Mouse (Mus musculus) frontal cortex, adult (tissue): ENCODE measurements at regions not wholly inside any gene's neighbourhood (a gene's known extent, or its start where the extent isn't known, plus 50 kb on each side); places are given as distances from the start of the nearest gene placed in this dataset.

Experiments used
- ATAC-seq: cut with Nextera tagmentation; 2 replicates; pipeline ENCODE4 v1.9.2; 2017; ENCODE audit warnings: mild to moderate bottlenecking, moderate library complexity, mixed read lengths; ENCODE audit not compliant: low TSS enrichment

DNA sequence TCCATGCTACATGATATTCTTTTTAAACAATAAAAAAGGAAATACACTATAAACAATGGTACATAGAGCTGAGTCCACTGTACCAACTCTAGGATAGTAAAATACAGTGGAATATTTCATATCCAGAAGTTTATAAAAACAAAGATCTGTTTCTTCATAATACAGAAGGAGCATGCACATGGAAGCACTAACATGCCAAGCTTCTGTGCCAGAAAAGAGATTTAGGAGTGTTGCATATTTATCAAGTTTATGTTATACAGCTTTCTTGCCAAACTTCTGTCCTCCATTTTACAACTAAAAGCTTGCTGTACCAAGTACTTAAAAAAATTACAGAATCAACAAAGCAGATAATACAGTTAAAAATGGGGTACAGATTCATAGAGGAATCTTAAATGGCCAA, 816.7 kb upstream of the A730009L09Rik start:
- ATAC-seq: peak; percentile 59; the same call in 1 of the 2 replicates

DNA sequence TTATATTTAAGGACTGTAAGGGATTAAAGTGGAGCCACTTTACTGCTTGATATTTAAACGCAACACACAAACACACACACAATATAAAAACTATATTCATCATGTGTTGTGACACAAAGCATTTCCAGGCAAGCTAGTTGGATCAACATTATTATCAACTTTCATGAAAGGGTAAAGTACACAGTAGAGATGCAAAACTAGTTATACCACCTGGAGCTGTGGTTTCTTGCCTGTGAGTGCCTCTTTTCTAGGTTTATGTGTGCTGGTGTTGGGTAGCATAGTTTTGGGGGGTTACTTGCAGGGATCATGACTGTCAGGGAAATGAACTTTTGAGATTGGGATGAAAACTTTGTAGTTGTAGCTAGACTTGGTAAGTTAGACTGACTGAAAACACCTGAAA, 812.3 kb upstream of the A730009L09Rik start:
- ATAC-seq: no peak
